Mouse (Mus musculus) kidney, adult 2 months (tissue): ENCODE data around the gene Cd27.

Experiments used
- CTCF ChIP-seq: fragments of 200-500 bp; conservative IDR thresholded peaks from 2 replicates; pipeline ENCODE4 v1.5.1; 2011; ENCODE audit warnings: low read depth, mild to moderate bottlenecking, control low read depth, low read length, moderate library complexity, mixed read lengths; ENCODE audit not compliant: insufficient read depth, insufficient read length
- POLR2A ChIP-seq: fragments of 200-500 bp; IDR thresholded peaks from one replicate; pipeline ENCODE4 v1.6.1; 2011; ENCODE audit warnings: low read depth, low read length, control low read depth

DNA sequence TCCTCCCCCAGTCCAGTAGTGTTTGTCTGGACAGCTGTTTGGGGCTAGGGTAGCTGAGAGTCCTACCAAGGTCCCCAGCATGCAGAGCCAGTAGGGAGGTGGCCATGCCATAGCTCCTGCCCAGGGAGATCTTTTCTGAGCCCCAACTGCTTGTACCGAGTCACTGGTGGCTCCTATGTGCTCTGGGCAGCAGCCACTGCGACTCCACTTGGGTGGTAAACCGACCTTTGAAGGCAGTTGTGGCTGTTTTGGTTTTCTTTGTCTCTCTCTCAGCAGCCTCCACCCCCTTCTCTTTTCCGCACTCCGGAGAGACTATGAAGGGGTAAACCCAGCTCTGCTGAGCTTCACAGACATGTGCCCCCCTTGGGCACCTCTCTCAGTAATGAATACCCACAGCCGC, at the start of gene Cd27:
- TF ChIP-seq CTCF (no peak), POLR2A (no peak)
